Mouse (Mus musculus) hindbrain, embryonic 14.5 days (tissue): Measurements from ENCODE around the gene Carm1. TPM values are rescaled to one million over a fixed set of nuclear protein-coding genes. Genes with fewer than 3 reads are reported as not detected.
"Not testable (repeated sequence)": the region's sequence is repeated elsewhere in the genome, so short reads cannot be mapped to it uniquely, and the experiment has no call there.

Source experiments
- ATAC-seq: fragments of 200-750 bp; cut with Nextera tagmentation; 2 replicates; pipeline ENCODE4 v1.8.0; 2017; ENCODE audit warnings: moderate number of reproducible peaks, mild to moderate bottlenecking, moderate TSS enrichment, moderate library complexity; ENCODE audit not compliant: low FRiP score
- DNase-seq: peaks from one replicate; pipeline ENCODE4 v3.0.0-alpha.2; 2015; ENCODE audit warnings: low spot score
- H3K27ac ChIP-seq: fragments of 300-500 bp; sonication (generic); 2 replicates; pipeline ENCODE4 v1.5.1; 2014; ENCODE audit warnings: mild to moderate bottlenecking, moderate library complexity
- H3K27me3 ChIP-seq: fragments of 300-500 bp; sonication (generic); 2 replicates; pipeline ENCODE4 v1.6.1; 2014; ENCODE audit warnings: mild to moderate bottlenecking, low read length, mixed read lengths; ENCODE audit not compliant: control insufficient read depth, insufficient read depth
- H3K36me3 ChIP-seq: fragments of 300-500 bp; sonication (generic); replicated peaks from 2 replicates; pipeline ENCODE4 v1.6.1; 2014; ENCODE audit not compliant: control insufficient read depth, insufficient read depth
- H3K4me1 ChIP-seq: fragments of 300-500 bp; sonication (generic); replicated peaks from 2 replicates; pipeline ENCODE4 v1.6.1; 2014; ENCODE audit warnings: antibody characterized with exemption, low read length, mixed read lengths; ENCODE audit not compliant: control insufficient read depth, insufficient read depth
- H3K4me2 ChIP-seq: fragments of 300-500 bp; sonication (generic); replicated peaks from 2 replicates; pipeline ENCODE4 v1.6.1; 2014; ENCODE audit warnings: mild to moderate bottlenecking, moderate library complexity
- H3K4me3 ChIP-seq: fragments of 300-500 bp; sonication (generic); replicated peaks from 2 replicates; pipeline ENCODE4 v1.5.1; 2014; ENCODE audit warnings: mild to moderate bottlenecking, low read length
- H3K9ac ChIP-seq: fragments of 300-500 bp; sonication (generic); 2 replicates; pipeline ENCODE4 v1.6.1; 2014
- H3K9me3 ChIP-seq: fragments of 300-500 bp; sonication (generic); 2 replicates; pipeline ENCODE4 v1.6.1; 2016; ENCODE audit warnings: low read length; ENCODE audit not compliant: control insufficient read depth
- WGBS: fragments of 180-500 bp; shearing (Covaris S2); extraction: QIAGEN DNeasy Blood & Tissue Kit; methylation state at CpG from one replicate; pipeline ENCODE4 v1.1.7; 2014; 5-methylcytosine and 5-hydroxymethylcytosine counted together
- polyA plus RNA-seq: library from polyadenylated mRNA; unstranded; fragments of >200 nt; fragmentation: Nextera tagmentation; extraction: Ambion mirVana; gene quantifications from 2 replicates; pipeline ENCODE4 v1.2.1, GENCODE M21; 2014

Gene Carm1
- polyA plus RNA-seq, 1 experiment from 2014 or later: 37.0 TPM

- Histone ChIP-seq H3K36me3 (peaks cover 68% of the 10 kb centered on the region), H3K9ac (no peak overlapping the region), H3K27me3 (no peaks in the 10 kb centered on the region), H3K4me2 (no peak overlapping the region), H3K4me1 (peaks cover 10% of the 10 kb centered on the region), H3K27ac (no peak overlapping the region), H3K9me3 (no peaks in the 10 kb centered on the region), H3K4me3 (no peak overlapping the region)
- ATAC-seq: no peak
- WGBS: 92% methylated on average over 8 of the region's 8 CpGs
- DNase-seq: no peak
Observed at GRCm38 (mm10) chr9:21588350-21588749, 41.7 kb downstream of the Carm1 start.

GRCm38 (mm10) chr9:21589538-21589937, 42.8 kb downstream of the Carm1 start:
- Histone ChIP-seq H3K4me2 (no peak overlapping the region), H3K4me1 (peaks cover 22% of the 10 kb centered on the region), H3K4me3 (no peak overlapping the region), H3K27me3 (no peaks in the 10 kb centered on the region), H3K9me3 (no peaks in the 10 kb centered on the region), H3K27ac (no peak overlapping the region), H3K36me3 (peaks cover 56% of the 10 kb centered on the region), H3K9ac (no peak overlapping the region)
- DNase-seq (no peak), ATAC-seq (no peak)
- 87% methylated on average over 5 of the region's 5 CpGs for WGBS

- Histone ChIP-seq H3K4me2 (peak overlapping the region; percentile 87), H3K4me3 (no peak overlapping the region; the same call in 1 of the 2 replicates), H3K27me3 (no peaks in the 10 kb centered on the region), H3K9ac (peak overlapping the region; percentile 90; the same call in 1 of the 2 replicates), H3K4me1 (peaks cover 31% of the 10 kb centered on the region), H3K9me3 (no peaks in the 10 kb centered on the region), H3K36me3 (peaks cover 57% of the 10 kb centered on the region), H3K27ac (no peak overlapping the region)
- WGBS: 86% methylated on average over 6 of the region's 6 CpGs
- no peak for DNase-seq
- no peak for ATAC-seq
Observed at GRCm38 (mm10) chr9:21591127-21591830, 44.6 kb downstream of the Carm1 start.

- Histone ChIP-seq H3K4me1 (peaks cover 31% of the 10 kb centered on the region), H3K9me3 (no peaks in the 10 kb centered on the region), H3K4me3 (peak overlapping the region; percentile 94), H3K9ac (peak overlapping the region; percentile 90), H3K36me3 (peaks cover 54% of the 10 kb centered on the region), H3K27me3 (no peaks in the 10 kb centered on the region), H3K27ac (peak overlapping the region; percentile 86), H3K4me2 (peak overlapping the region; percentile 87)
- WGBS: 21% methylated on average over 17 of the region's 17 CpGs
- ATAC-seq: peak; percentile 78
- no peak for DNase-seq
Observed at GRCm38 (mm10) chr9:21591831-21592702, 45.4 kb downstream of the Carm1 start.

- Histone ChIP-seq H3K27me3 (no peaks in the 10 kb centered on the region), H3K9me3 (no peaks in the 10 kb centered on the region), H3K27ac (peak within 1 kb of the TSS; percentile 86), H3K9ac (peak within 1 kb of the TSS; percentile 90), H3K36me3 (peaks cover 47% of the 10 kb centered on the region), H3K4me2 (peak within 1 kb of the TSS; percentile 87), H3K4me1 (peaks cover 31% of the 10 kb centered on the region), H3K4me3 (peak within 1 kb of the TSS; percentile 94)
- under 1% methylated on average over 30 of the region's 30 CpGs for WGBS
- peak; percentile 99 for DNase-seq
- peak; percentile 94 for ATAC-seq
Observed at GRCm38 (mm10) chr9:21592703-21593121, 46.0 kb downstream of the Carm1 start, which contains the start of the genes Timm29 and Yipf2. Gene Timm29, plus strand, starts transcription at chr9:21592722. Gene Yipf2, minus strand, starts transcription at chr9:21592828.

GRCm38 (mm10) chr9:21593122-21593721, 46.5 kb downstream of the Carm1 start:
- peaks cover 42% of the 10 kb centered on the region for H3K36me3 ChIP-seq
- H3K4me2 ChIP-seq: peak overlapping the region; percentile 87
- ATAC-seq: peak; percentile 71
- H3K9ac ChIP-seq: peak overlapping the region; percentile 90
- no peak for DNase-seq
- no peaks in the 10 kb centered on the region for H3K9me3 ChIP-seq
- H3K27me3 ChIP-seq: no peaks in the 10 kb centered on the region
- H3K4me1 ChIP-seq: peaks cover 31% of the 10 kb centered on the region
- H3K4me3 ChIP-seq: peak overlapping the region; percentile 94
- peak overlapping the region; percentile 86 for H3K27ac ChIP-seq
- WGBS: 1% methylated on average over 68 of the region's 69 CpGs

GRCm38 (mm10) chr9:21594350-21594749, 47.7 kb downstream of the Carm1 start:
- peaks cover 31% of the 10 kb centered on the region for H3K36me3 ChIP-seq
- WGBS: 92% methylated on average over 8 of the region's 8 CpGs
- not testable (repeated sequence) for ATAC-seq, H3K27ac ChIP-seq, H3K27me3 ChIP-seq, H3K9me3 ChIP-seq, DNase-seq
- peak overlapping the region; percentile 87 for H3K4me2 ChIP-seq
- peak overlapping the region; percentile 94 for H3K4me3 ChIP-seq
- H3K9ac ChIP-seq: peak overlapping the region; percentile 90; the same call in 1 of the 2 replicates
- H3K4me1 ChIP-seq: peaks cover 31% of the 10 kb centered on the region

- ATAC-seq: no peak
- 93% methylated on average over 2 of the region's 2 CpGs for WGBS
- H3K9ac ChIP-seq: 0 out of 2 replicates have a peak overlapping the region, but pooled peaks have one; percentile 11
Observed at GRCm38 (mm10) chr9:21594838-21595237, 48.1 kb downstream of the Carm1 start.

GRCm38 (mm10) chr9:21598198-21598597, 51.5 kb downstream of the Carm1 start:
- H3K27me3 ChIP-seq: no peaks in the 10 kb centered on the region
- H3K4me1 ChIP-seq: peaks cover 22% of the 10 kb centered on the region
- ATAC-seq (no peak), DNase-seq (no peak)
- H3K27ac ChIP-seq: no peak overlapping the region
- H3K9ac ChIP-seq: no peak overlapping the region
- no peaks in the 10 kb centered on the region for H3K9me3 ChIP-seq
- H3K36me3 ChIP-seq: peaks cover 22% of the 10 kb centered on the region; the same call in 1 of the 2 replicates
- WGBS: 25% methylated on average over 2 of the region's 2 CpGs
- no peak overlapping the region for H3K4me3 ChIP-seq
- H3K4me2 ChIP-seq: no peak overlapping the region

More at GRCm38 (mm10) chr9:21594838-21595237, 48.1 kb downstream of the Carm1 start:
- H3K9me3 ChIP-seq: no peaks in the 10 kb centered on the region
- H3K4me2 ChIP-seq: peak overlapping the region; percentile 87; the same call in 1 of the 2 replicates
- H3K36me3 ChIP-seq: peaks cover 26% of the 10 kb centered on the region
- no peak overlapping the region for H3K4me3 ChIP-seq
- no peak overlapping the region for H3K27ac ChIP-seq
- peaks cover 31% of the 10 kb centered on the region for H3K4me1 ChIP-seq
- H3K27me3 ChIP-seq: no peaks in the 10 kb centered on the region
- no peak for DNase-seq
